Mouse (Mus musculus): ENCODE results near the gene Col15a1. TPM values are rescaled to one million over a fixed set of nuclear protein-coding genes. Genes with fewer than 3 reads are reported as not detected.

Col15a1 gene
- 25.0 and 26.9 TPM in 2 replicates for polyA plus RNA-seq (2015; fragmentation: Nextera tagmentation; extraction: Ambion mirVana)

DNA sequence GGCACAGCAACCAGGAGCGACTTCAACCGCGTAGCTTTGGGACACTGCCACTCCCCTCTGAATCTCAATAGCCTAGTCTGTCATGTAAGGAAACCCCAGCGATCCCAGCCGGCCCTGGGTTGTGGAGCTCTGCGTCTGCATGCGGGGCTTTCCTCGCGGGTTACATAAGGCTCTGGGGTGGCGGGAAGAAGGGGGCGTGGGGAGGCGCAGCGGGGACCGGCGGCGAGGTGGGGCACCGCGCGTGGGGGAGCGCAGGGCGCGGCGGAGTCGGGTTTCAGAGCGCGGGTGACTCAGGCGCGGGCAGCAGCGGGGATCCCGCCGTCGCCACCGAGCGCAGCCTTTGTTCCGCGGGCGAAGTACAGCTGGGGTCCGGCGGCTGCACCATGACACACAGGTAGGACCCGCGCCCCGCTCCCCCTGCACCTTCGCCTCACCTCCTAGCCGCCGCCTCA, at the start of gene Col15a1:
TSS of gene Col15a1 (plus strand) at position 193 of the 452 bp plus-strand sequence.
- under 1% methylated on average over 36 of the region's 45 CpGs for WGBS
- Histone ChIP-seq H3K4me3 (peak within 1 kb of the TSS; percentile 55), H3K27ac (peak within 1 kb of the TSS; percentile 54), H3K4me2 (peak within 1 kb of the TSS; percentile 91), H3K9ac (peak within 1 kb of the TSS; percentile 47), H3K27me3 (peaks cover 57% of the 10 kb centered on the region), H3K36me3 (no peaks in the 10 kb centered on the region), H3K9me3 (no peaks in the 10 kb centered on the region), H3K4me1 (peaks cover 25% of the 10 kb centered on the region)
- ATAC-seq (ENCODE audit: insufficient number of reproducible peaks, low FRiP score, low TSS enrichment, low read depth), result 0 out of 2 replicates have a peak, but pooled peaks have one; percentile 25

- Histone ChIP-seq H3K4me2 (no peak overlapping the region), H3K27ac (no peak overlapping the region), H3K4me3 (no peak overlapping the region), H3K4me1 (no peaks in the 10 kb centered on the region), H3K9ac (no peak overlapping the region), H3K36me3 (no peaks in the 10 kb centered on the region), H3K27me3 (no peaks in the 10 kb centered on the region), H3K9me3 (no peaks in the 10 kb centered on the region)
- WGBS, result 15% methylated on average over 4 of the region's 4 CpGs
- no peak for ATAC-seq (ENCODE audit: insufficient number of reproducible peaks, low FRiP score, low TSS enrichment, low read depth)
These were observed 46.7 kb upstream of the Col15a1 start for GRCm38 (mm10) chr4:47161103-47161755.

DNA sequence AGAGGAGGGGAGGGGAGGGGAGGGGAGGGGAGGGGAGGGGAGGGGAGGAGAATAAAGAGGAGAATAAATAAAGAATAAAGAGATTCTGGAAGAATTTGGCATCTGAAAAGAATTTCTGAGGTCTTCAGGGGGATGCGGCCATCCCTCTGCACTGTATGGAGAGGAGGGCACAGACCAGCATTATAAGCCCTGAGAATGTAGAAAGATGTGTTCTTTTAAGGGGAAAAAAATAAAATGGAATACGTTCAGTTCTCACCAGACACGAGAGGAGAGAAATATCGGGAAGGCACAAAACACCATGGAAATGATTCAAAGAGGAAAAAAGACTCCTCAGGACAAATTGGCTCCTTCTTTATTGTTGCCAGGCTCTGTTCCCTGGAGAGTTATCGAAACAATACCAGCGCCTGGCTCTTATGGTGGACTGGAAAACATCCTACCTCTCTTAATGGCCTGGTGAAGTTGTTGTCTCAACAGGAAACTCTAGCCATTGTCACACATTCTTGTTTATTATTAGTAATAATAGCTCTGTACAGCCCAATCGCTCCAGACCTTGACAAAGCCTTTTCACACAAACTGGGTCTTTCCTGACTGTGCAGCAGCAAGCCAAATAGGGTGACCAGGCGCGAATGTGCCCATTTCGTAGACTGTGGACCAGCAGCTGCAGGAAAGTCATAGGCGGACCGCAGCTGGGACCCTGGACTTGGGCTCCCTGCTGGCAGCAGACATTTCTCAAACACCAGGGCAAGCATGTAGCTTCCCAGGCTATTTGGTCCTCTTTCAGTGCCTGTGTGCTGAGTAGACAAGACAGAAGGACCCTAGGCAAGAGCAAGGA, 46.0 kb upstream of the Col15a1 start:
- Histone ChIP-seq H3K9me3 (no peaks in the 10 kb centered on the region), H3K4me2 (no peak overlapping the region), H3K9ac (no peak overlapping the region), H3K27me3 (no peaks in the 10 kb centered on the region), H3K36me3 (no peaks in the 10 kb centered on the region), H3K27ac (no peak overlapping the region), H3K4me3 (no peak overlapping the region), H3K4me1 (no peaks in the 10 kb centered on the region)
- no peak for ATAC-seq (ENCODE audit: insufficient number of reproducible peaks, low FRiP score, low TSS enrichment, low read depth)
- WGBS, result 64% methylated on average over 12 of the region's 12 CpGs

DNA sequence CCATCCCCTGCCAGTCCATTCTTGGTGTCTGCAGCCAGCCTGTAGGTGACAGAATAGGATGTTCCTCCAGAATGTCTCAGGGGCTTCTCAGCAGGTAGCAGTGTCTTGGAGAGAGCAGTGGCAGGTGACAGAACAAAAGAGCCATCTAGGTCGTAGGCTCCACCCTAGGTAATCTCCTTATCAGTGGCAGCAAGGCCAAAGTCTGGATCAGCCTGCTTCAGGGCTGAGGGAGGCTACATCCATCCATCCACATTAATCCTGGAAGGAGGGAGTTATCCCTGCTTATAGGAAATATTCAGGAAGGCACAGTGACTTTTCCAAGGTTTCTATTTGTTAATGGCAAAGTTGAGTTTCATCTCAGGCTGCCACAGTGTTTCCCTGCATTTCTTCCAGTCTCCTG, 35.6 kb upstream of the Col15a1 start:
- Histone ChIP-seq H3K9ac (no peak overlapping the region), H3K9me3 (no peaks in the 10 kb centered on the region), H3K4me1 (peaks cover 6% of the 10 kb centered on the region), H3K36me3 (no peaks in the 10 kb centered on the region), H3K27me3 (no peaks in the 10 kb centered on the region), H3K4me2 (no peak overlapping the region), H3K27ac (no peak overlapping the region), H3K4me3 (no peak overlapping the region)
- WGBS, result 44% methylated on average over 1 of the region's 1 CpGs
- no peak for ATAC-seq (ENCODE audit: insufficient number of reproducible peaks, low FRiP score, low TSS enrichment, low read depth)

GRCm38 (mm10) chr4:47177101-47177500, 30.9 kb upstream of the Col15a1 start:
- no peak overlapping the region for H3K4me2 ChIP-seq
- no peak overlapping the region for H3K27ac ChIP-seq
- H3K9ac ChIP-seq, result no peak overlapping the region
- no peak for ATAC-seq (ENCODE audit: insufficient number of reproducible peaks, low FRiP score, low TSS enrichment, low read depth)
- no peaks in the 10 kb centered on the region for H3K36me3 ChIP-seq
- no peaks in the 10 kb centered on the region for H3K9me3 ChIP-seq
- H3K4me1 ChIP-seq, result peaks cover 15% of the 10 kb centered on the region
- no peaks in the 10 kb centered on the region for H3K27me3 ChIP-seq
- no peak overlapping the region for H3K4me3 ChIP-seq
- WGBS, result 74% methylated on average over 8 of the region's 8 CpGs

DNA sequence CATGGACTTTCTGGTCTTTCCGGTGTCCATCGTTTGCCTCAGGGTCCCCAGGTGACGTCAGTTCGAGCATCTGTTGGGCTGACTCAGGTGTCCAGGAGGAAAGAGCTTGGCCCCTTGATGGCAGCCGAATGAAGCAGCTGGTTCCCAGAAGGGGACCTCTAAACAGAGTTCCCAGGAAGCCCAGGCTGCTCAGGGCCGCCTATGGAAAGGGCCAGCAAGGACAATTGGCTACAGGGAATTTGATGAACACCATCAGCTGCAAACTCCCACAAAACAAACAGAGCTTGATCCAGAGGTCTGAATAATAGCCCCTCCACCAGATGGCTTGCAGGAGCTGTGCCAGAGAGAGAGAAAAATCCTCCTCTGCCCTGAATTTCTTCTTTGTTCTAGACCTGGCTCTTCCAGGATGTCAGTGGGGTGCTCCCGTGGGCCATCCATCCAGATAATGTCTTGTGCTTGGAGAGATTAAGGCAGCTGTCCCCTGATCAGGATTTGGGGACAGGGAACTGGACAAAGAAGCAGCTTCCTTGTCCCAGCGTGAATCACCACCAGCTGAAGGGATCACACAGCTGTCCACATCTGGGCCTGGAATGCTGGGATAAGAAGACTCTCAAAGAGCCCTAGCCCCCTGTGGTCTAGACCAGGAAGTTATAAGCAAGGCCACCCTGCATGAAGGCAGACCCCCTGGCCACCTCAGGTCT, 29.6 kb upstream of the Col15a1 start:
- Histone ChIP-seq H3K27me3 (no peaks in the 10 kb centered on the region), H3K4me3 (no peak overlapping the region), H3K9ac (no peak overlapping the region), H3K9me3 (no peaks in the 10 kb centered on the region), H3K27ac (no peak overlapping the region), H3K36me3 (no peaks in the 10 kb centered on the region), H3K4me2 (no peak overlapping the region), H3K4me1 (peaks cover 15% of the 10 kb centered on the region)
- 0 out of 2 replicates have a peak, but pooled peaks have one; percentile 60 for ATAC-seq (ENCODE audit: insufficient number of reproducible peaks, low FRiP score, low TSS enrichment, low read depth)
- 69% methylated on average over 8 of the region's 8 CpGs for WGBS

- WGBS, result 68% methylated on average over 5 of the region's 5 CpGs
- H3K9me3 ChIP-seq, result no peaks in the 10 kb centered on the region
These were observed 28.4 kb upstream of the Col15a1 start for GRCm38 (mm10) chr4:47179535-47179934.

DNA sequence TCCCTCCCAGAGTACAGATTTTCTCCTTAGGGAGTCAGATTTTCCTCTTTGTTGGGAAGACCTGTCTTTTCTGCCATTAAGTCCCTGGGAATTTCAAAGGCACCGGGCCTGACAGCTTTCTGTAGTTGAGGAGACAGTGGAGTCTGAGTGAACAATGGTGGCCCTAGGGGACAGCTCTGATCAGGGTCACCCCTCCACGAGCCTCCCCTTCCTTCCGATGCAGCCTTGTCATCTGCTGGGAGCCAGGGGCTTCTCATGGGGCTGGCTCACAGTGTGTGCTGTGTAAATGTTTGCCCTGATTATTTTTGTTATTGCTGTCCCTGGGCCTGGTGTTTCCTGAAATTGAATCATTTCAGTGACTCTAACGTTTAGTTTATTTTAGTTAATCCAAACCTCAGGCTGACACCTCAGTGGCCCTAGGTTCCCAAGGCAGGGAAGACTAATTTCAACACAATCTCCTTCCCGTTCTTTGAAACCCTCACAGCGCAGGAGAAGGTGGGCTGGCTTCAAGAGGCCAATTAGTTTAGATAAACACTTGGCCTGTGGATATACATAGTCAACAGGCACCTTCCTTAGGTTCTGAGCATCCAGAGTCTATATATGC, 23.8 kb upstream of the Col15a1 start:
- no peaks in the 10 kb centered on the region for H3K36me3 ChIP-seq
- no peak for ATAC-seq (ENCODE audit: insufficient number of reproducible peaks, low FRiP score, low TSS enrichment, low read depth)
- no peak overlapping the region for H3K4me2 ChIP-seq
- 0 out of 2 replicates have a peak, but pooled peaks cover 9% of the 10 kb centered on the region for H3K4me1 ChIP-seq
- no peak overlapping the region for H3K27ac ChIP-seq
- no peak overlapping the region for H3K9ac ChIP-seq
- 50% methylated on average over 6 of the region's 6 CpGs for WGBS
- H3K27me3 ChIP-seq, result no peaks in the 10 kb centered on the region
- H3K9me3 ChIP-seq, result no peaks in the 10 kb centered on the region
- H3K4me3 ChIP-seq, result no peak overlapping the region

More at GRCm38 (mm10) chr4:47179535-47179934, 28.4 kb upstream of the Col15a1 start:
- peaks cover 15% of the 10 kb centered on the region for H3K4me1 ChIP-seq
- no peak overlapping the region for H3K4me3 ChIP-seq
- no peaks in the 10 kb centered on the region for H3K36me3 ChIP-seq
- H3K9ac ChIP-seq, result no peak overlapping the region
- no peak overlapping the region for H3K4me2 ChIP-seq
- no peaks in the 10 kb centered on the region for H3K27me3 ChIP-seq
- no peak overlapping the region for H3K27ac ChIP-seq
- ATAC-seq (ENCODE audit: insufficient number of reproducible peaks, low FRiP score, low TSS enrichment, low read depth), result no peak

- no peak overlapping the region for H3K9ac ChIP-seq
- no peak overlapping the region for H3K4me2 ChIP-seq
- 0 out of 2 replicates have a peak, but pooled peaks have one; percentile 41 for ATAC-seq (ENCODE audit: insufficient number of reproducible peaks, low FRiP score, low TSS enrichment, low read depth)
- H3K4me3 ChIP-seq, result no peak overlapping the region
- no peaks in the 10 kb centered on the region for H3K36me3 ChIP-seq
- 0 out of 2 replicates have a peak overlapping the region, but pooled peaks have one; percentile 33 for H3K27ac ChIP-seq
- H3K4me1 ChIP-seq, result 0 out of 2 replicates have a peak, but pooled peaks cover 5% of the 10 kb centered on the region
- no peaks in the 10 kb centered on the region for H3K27me3 ChIP-seq
- WGBS, result 60% methylated on average over 6 of the region's 6 CpGs
- no peaks in the 10 kb centered on the region for H3K9me3 ChIP-seq
These were observed 21.4 kb upstream of the Col15a1 start for GRCm38 (mm10) chr4:47186514-47186913.

GRCm38 (mm10) chr4:47196173-47196572, 11.8 kb upstream of the Col15a1 start:
- Histone ChIP-seq H3K9ac (no peak overlapping the region), H3K36me3 (no peaks in the 10 kb centered on the region), H3K4me2 (no peak overlapping the region), H3K4me3 (no peak overlapping the region), H3K9me3 (no peaks in the 10 kb centered on the region), H3K4me1 (peaks cover 3% of the 10 kb centered on the region; the same call in 1 of the 2 replicates), H3K27me3 (peaks cover 14% of the 10 kb centered on the region; the same call in 1 of the 2 replicates), H3K27ac (peak overlapping the region; percentile 33; the same call in 1 of the 2 replicates)
- 45% methylated on average over 3 of the region's 3 CpGs for WGBS
- peak; percentile 60; the same call in 1 of the 2 replicates for ATAC-seq (ENCODE audit: insufficient number of reproducible peaks, low FRiP score, low TSS enrichment, low read depth)

DNA sequence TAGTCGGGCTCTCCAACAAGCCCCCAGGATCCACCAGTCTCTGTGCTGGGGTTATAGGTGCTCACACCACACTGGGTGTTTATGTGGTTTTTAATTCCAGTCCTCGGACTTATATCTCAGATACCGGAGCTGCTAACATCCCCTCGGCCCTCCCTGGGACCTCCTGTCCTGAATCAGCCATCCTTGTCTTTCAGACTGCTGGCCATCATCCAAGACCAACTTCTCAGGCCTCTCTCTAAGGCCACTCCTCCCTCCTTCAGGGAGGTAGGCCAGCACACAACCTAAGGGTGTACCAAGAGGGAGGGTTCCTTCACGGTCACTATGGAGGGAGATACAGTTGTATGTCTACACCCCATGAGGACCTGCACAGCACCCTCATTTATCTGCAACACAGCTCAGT, 4.3 kb upstream of the Col15a1 start:
- H3K4me3 ChIP-seq, result no peak overlapping the region
- peaks cover 37% of the 10 kb centered on the region for H3K27me3 ChIP-seq
- 65% methylated on average over 5 of the region's 5 CpGs for WGBS
- 0 out of 2 replicates have a peak, but pooled peaks have one; percentile 6 for ATAC-seq (ENCODE audit: insufficient number of reproducible peaks, low FRiP score, low TSS enrichment, low read depth)
- H3K9me3 ChIP-seq, result no peaks in the 10 kb centered on the region
- H3K36me3 ChIP-seq, result no peaks in the 10 kb centered on the region
- H3K4me1 ChIP-seq, result peaks cover 21% of the 10 kb centered on the region
- no peak overlapping the region for H3K27ac ChIP-seq
- no peak overlapping the region for H3K9ac ChIP-seq
- no peak overlapping the region for H3K4me2 ChIP-seq

All from limb, embryonic 15.5 days (tissue).